Mouse (Mus musculus) right cerebral cortex, postnatal 14 days (tissue): ENCODE measurements around the gene Ccdc88b.

Source experiments
- DNase-seq: peaks from one replicate; pipeline ENCODE4 v3.0.0; 2022

Ccdc88b gene

GRCm38 (mm10) chr19:6856281-6857002, 1.6 kb downstream of the Ccdc88b start:
- DNase-seq: peak; percentile 75

DNA sequence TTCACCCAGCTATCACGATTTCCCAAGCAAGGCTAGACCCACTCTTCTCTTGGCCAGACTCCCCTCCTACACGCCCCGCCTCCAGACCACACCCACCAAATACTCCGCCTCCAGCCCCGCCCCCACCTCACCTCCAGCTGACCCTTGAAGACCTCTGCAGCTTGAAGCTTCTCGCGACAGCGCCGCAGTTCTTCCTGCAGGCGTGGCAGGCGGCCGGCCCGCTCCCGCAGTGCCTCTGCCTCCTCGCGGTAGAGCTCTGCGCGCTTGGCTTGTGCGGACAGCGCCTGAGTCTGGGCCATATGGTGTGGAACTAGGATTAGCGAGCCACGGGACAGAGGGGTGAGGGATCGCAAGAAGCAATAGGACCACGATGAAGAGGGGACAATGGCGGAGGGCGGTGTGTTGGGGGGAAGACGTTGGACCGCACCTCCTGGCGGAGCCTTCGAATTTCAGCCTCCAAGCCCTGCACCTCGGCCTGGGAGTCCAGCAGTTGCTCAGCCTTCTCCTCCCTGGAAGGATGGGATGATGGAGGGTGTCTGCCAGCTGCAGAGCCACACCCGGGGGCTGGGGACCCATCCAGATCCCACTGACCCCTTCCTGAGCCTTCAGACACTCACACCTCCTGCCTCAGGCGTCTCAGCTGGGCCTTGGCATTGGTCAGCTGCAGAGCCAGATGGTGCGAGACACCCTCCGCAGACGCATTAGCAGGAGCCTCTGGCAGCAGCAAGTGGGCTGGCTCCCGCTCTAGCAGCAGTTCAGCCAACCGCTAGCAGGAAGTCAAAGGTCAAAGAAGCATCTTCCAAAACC, 2.6 kb downstream of the Ccdc88b start:
- no peak for DNase-seq

GRCm38 (mm10) chr19:6854658-6855057, 3.4 kb downstream of the Ccdc88b start:
- DNase-seq: no peak

GRCm38 (mm10) chr19:6853903-6854302, 4.1 kb downstream of the Ccdc88b start:
- DNase-seq: no peak

DNA sequence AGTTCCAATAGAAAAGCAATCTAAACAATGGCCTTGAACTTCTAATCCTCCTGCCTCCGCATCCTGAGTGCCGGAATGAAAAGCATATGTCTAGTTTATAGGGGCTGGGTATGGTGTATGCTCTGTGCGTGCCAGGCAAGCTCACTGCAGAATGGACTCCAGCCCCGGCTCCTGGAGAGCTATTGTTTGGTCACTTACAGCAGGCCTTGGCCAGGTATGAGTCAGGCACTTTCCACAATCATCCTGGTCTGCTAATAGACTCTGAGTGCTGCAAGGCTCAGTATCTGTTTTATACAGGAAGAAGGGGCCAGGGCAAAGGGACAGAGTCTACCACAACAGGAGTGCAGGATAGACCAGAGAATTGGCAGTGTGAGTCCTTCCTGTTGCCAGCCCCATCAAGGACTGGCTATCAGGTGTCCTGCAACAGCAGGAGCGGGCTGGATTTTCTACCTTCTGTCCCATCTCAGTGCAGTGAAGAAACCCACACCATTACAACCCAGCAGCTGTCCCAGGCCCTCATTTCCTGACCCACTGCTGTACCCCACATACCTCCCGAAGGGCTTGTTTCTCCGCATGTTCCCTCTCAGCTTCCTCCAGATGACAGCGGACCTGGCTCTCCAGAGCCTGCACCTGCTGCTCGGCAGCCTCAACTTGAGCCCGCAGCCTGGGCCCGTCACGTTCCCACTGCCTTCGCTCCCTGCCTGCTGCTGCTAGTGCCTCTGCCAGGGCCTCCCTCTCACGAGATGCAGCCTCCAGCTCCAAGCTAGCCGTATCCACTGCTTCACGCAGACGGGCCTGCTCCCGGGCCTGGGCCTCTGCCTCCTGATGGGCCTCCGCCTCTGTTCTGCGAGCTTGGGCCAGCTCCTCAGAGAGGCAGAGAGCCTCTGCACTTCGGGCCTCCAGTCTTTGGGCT, 5.4 kb downstream of the Ccdc88b start:
- no peak for DNase-seq

DNA sequence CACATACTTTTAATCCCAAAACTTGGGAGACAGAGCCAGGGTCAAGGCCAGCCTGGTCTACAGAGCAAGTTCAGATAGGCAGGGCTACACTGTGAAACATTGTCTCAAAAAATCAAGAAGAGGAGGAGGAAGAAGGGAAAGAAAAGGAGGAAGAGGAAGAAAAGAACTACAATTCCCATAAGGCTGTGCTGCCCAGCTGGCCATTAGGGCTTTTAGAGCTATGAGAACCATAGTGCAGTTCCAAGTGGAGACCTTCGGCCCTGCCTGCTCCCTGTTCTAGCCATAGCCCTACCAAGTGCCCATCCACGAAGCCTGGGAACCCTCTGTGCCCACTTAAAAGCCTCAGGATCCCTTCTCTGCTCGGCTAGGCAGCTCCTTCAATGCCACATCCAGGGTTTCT, 6.5 kb downstream of the Ccdc88b start:
- no peak for DNase-seq

DNA sequence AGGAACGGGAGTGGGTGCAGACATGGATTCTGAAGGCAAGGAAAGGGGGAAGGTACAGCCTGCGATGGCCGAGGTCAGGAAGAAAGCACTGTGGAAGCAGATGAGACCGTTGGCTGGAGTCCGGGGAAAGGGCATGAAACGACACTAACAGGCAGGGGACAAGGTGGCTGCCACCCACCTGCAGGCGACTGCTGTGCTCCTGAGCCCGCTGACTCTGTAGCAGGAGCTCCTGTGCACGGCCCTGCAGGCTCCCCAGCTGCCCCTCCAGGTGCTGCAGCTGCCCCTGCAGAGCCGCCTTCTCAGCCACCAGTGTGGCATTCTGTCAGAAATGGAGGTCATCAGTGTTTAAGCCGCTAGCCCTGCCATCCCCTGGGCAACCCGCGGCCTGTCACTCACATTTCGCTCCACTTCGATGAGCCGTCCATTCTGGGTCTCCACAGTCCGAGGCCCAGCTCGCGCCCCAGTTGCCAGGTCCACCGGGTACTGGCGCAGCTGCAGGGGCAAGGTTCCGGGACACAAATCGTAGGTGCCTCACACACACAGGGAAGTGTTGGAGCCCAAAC, 8.4 kb downstream of the Ccdc88b start:
- DNase-seq: no peak

DNA sequence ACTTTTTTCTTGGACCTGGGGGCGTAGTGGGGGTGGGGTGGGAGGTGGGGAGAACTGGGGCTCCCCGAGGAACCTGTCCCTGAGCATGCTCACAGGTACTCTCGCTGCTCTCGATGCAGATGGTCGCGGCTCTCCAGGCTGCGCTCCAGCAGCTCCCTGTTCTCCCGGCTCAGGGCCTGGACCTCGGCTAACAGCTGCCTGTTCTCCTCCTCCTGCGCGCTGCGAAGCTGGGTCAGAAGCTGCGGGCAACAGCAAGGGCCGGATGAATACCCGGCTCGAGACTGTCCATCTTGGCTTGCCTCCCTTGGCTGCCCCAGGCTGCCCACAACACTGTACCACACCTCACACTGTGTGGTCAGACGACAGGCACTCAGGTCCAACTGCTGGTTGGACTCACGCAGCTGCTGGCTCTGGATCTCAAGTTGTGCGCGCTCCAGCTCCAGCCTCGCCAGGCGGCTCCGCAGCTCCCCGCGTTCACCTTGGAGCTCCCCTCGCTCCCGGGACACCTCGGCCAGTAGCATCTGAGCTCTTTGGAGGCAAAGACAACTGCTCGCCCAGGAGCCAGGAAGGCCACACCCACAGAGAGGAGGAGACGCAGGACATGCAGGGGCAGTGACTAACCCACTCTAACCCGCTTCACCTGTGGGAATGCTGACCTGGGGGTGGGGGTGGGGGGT, 10.0 kb downstream of the Ccdc88b start:
- no peak for DNase-seq

- peak; percentile 2 for DNase-seq
These were observed 12.0 kb downstream of the Ccdc88b start for GRCm38 (mm10) chr19:6846050-6846449.

DNA sequence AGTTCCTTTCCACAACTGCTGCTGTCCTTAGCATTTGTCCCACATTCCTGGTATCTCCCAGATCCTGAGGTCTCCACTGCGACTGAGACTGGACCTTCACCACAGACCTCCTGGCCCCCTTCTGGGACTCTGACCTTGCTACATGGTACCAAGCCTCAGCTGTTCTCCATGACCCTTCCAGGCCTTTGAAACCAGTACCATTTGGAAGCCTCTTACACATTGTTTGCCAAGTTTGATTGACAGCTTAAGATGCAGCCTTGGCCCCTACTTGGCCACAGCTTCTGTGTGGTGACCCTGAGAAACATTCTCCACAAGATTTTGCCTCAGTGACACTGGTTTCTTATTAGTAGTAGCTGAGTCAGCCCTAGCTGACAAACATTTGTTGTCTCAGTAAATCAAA, 15.7 kb downstream of the Ccdc88b start:
- no peak for DNase-seq

GRCm38 (mm10) chr19:6841292-6841597, 16.8 kb downstream of the Ccdc88b start:
- DNase-seq: no peak

DNA sequence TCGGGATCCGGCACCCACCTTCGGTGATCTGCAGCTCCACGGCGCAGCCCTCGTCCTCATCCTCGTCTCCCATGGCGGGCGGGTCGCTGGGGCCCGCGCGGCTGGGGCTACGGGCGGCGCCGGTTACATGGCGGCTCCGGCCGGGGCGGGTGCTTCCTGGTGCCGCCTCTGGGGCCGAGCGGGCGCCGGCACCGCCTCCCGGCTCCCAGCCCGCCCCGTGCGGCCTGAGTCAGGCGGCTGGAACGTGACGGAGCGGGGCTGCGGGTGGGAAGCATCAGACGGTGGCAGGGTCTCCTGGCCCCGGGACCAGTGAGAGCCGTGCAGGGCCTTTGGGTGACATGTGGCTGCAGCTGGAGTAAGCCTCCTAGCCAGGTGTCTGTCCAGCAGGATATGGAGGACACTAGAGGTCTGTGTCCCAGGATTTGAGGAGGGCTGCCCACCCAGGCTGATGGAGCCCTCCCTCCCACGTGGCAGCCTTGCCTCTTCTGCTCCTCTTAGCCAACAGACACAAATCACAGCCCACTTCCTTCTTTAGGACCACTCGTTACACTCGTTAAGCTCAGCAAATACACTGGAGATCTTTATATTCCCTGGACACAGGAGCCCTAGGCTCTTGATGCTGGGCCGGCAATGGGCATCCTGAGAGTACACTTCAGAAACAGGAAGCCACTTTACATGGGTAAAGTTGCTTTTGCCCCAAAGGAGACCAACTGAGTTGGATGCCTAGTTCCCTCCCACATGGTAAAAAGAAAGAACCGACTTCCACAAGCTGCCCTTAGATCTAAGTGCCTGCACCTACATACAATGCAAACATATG, 17.3 kb downstream of the Ccdc88b start, which contains the start of gene Rps6ka4:
TSS of gene Rps6ka4 (minus strand) at position 162 of the 817 bp plus-strand sequence.
- peak; percentile 63 for DNase-seq

- DNase-seq: peak; percentile 63
These were observed 18.2 kb downstream of the Ccdc88b start for GRCm38 (mm10) chr19:6839615-6840474.

GRCm38 (mm10) chr19:6832363-6832762, 25.6 kb downstream of the Ccdc88b start:
- DNase-seq: no peak

DNA sequence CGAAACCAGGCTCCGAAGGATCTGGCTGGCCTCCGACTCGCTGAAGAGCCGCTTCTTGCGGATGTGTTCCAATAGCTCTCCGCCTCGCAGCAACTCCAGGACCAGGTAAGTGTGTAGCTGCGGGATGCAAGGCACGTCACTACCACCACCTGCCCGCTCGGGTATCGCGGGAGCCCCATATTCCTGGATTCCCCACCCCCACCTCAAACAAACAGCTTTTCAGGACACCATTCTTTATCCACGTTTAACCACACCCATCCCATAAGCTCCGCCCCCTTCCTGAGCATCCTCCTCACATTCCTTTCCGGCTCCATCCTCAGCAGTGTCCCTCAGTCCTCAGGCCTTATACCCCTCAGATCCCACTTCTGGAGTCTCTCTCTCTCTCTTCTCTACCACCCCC, 26.7 kb downstream of the Ccdc88b start:
- no peak for DNase-seq

DNA sequence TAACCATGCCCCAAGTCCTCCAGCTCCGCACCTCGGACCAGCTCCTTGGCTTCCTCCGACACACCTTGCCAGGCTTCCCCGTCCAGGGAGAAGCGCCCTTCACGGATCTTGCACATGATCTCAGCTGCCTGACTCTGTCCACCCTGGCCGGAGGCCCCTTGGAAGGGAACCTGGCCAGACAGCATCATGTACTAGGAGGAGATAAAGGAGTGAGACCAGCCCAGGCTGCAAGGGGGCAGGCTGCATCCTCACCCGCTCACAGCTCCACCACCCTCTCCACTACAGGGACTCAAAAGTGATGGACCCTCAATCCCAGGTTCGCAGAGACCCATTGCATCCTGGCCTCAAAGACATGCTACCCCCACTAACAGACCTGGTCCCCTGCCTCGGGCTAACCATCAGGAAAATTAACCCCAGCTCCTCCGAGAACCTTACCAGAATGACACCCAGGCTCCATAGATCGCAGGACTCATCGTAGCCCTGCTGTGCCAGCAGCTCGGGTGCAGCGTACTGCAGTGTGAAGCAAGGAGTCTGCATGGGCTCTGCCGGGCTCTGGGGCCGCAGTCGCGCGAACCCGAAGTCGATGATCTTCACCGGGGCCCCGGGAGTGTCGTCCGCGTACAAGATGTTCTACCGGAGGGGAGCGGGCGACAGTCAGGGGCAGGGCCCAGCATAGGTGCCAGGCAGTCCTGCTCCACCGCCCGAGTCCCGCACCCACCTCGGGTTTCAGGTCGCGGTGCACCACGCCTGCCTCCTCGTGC, 27.3 kb downstream of the Ccdc88b start:
- no peak for DNase-seq

- peak; percentile 59 for DNase-seq
These were observed 28.0 kb downstream of the Ccdc88b start for GRCm38 (mm10) chr19:6829870-6830555.

- DNase-seq: no peak
These were observed 28.9 kb downstream of the Ccdc88b start for GRCm38 (mm10) chr19:6829069-6829468.

GRCm38 (mm10) chr19:6826601-6827000, 31.4 kb downstream of the Ccdc88b start:
- DNase-seq: no peak
